Mouse (Mus musculus) hindbrain, postnatal 0 days (tissue): ENCODE results near the gene Psmb11. TPM values are rescaled to one million over a fixed set of nuclear protein-coding genes. Genes with fewer than 3 reads are reported as not detected.
A peak's percentile ranks its signal among the peaks of the same experiment; 100 is the strongest.

Experiments
- ATAC-seq: fragments of 200-750 bp; cut with Nextera tagmentation; 2 replicates; pipeline ENCODE4 v1.8.0; 2017; ENCODE audit warnings: mild to moderate bottlenecking, moderate TSS enrichment, moderate library complexity
- DNase-seq: peaks from one replicate; pipeline ENCODE4 v3.0.0-alpha.2; 2015; ENCODE audit warnings: low spot score
- H3K27ac ChIP-seq: fragments of 300-500 bp; sonication (generic); 2 replicates; pipeline ENCODE4 v1.5.1; 2014; ENCODE audit warnings: mild to moderate bottlenecking
- H3K27me3 ChIP-seq: fragments of 300-500 bp; sonication (generic); 2 replicates; pipeline ENCODE4 v1.6.1; 2014; ENCODE audit warnings: low read length, mixed read lengths; ENCODE audit not compliant: insufficient read depth
- H3K36me3 ChIP-seq: fragments of 300-500 bp; sonication (generic); 2 replicates; pipeline ENCODE4 v1.6.1; 2014; ENCODE audit warnings: low read length, mixed read lengths; ENCODE audit not compliant: insufficient read depth
- H3K4me1 ChIP-seq: fragments of 300-500 bp; sonication (generic); 2 replicates; pipeline ENCODE4 v1.6.1; 2014; ENCODE audit warnings: antibody characterized with exemption, low read length, mixed read lengths; ENCODE audit not compliant: insufficient read depth
- H3K4me2 ChIP-seq: fragments of 300-500 bp; sonication (generic); 2 replicates; pipeline ENCODE4 v1.6.1; 2014; ENCODE audit warnings: low read depth, mild to moderate bottlenecking, low read length, moderate library complexity, mixed read lengths
- H3K4me3 ChIP-seq: fragments of 300-500 bp; sonication (generic); 2 replicates; pipeline ENCODE4 v1.5.1; 2014; ENCODE audit warnings: low read length
- H3K9ac ChIP-seq: fragments of 300-500 bp; sonication (generic); replicated peaks from 2 replicates; pipeline ENCODE4 v1.6.1; 2014; ENCODE audit warnings: mild to moderate bottlenecking, low read length, moderate library complexity, mixed read lengths
- H3K9me3 ChIP-seq: fragments of 300-500 bp; sonication (generic); 2 replicates; pipeline ENCODE4 v1.6.1; 2016; ENCODE audit warnings: low read length, mixed read lengths
- CTCF ChIP-seq: IDR thresholded peaks from 2 replicates; pipeline ENCODE4 v1.5.1; 2016; ENCODE audit warnings: antibody characterized with exemption, control low read depth, low read depth
- WGBS: fragments of 180-500 bp; shearing (Covaris S2); extraction: QIAGEN DNeasy Blood & Tissue Kit; methylation state at CpG from one replicate; pipeline ENCODE4 v1.1.7; 2014; 5-methylcytosine and 5-hydroxymethylcytosine counted together
- polyA plus RNA-seq: library from polyadenylated mRNA; unstranded; fragments of >200 nt; fragmentation: Nextera tagmentation; extraction: Ambion mirVana; gene quantifications from 2 replicates; pipeline ENCODE4 v1.2.1, GENCODE M21; 2015
- total RNA-seq: library from RNA; depleted of rRNA; stranded (reverse); fragments of >200 nt; gene quantifications from 2 replicates; pipeline ENCODE4 v1.2.3, GENCODE M21; 2014

Psmb11 gene
- total and polyA plus RNA-seq, 2 experiments from 2014 or later, result 0.05 to 0.21 TPM

- Histone ChIP-seq H3K9me3 (no peaks in the 10 kb centered on the region), H3K4me2 (no peak overlapping the region), H3K36me3 (peaks cover 15% of the 10 kb centered on the region), H3K4me3 (no peak overlapping the region), H3K27ac (no peak overlapping the region), H3K4me1 (peaks cover 6% of the 10 kb centered on the region; the same call in 1 of the 2 replicates), H3K9ac (no peak overlapping the region), H3K27me3 (no peaks in the 10 kb centered on the region)
- ATAC-seq (no peak), DNase-seq (no peak)
- WGBS, result 89% methylated on average over 16 of the region's 16 CpGs
- no peak for TF ChIP-seq CTCF
These were observed 4.9 kb upstream of the Psmb11 start for GRCm38 (mm10) chr14:54616226-54616825.

DNA sequence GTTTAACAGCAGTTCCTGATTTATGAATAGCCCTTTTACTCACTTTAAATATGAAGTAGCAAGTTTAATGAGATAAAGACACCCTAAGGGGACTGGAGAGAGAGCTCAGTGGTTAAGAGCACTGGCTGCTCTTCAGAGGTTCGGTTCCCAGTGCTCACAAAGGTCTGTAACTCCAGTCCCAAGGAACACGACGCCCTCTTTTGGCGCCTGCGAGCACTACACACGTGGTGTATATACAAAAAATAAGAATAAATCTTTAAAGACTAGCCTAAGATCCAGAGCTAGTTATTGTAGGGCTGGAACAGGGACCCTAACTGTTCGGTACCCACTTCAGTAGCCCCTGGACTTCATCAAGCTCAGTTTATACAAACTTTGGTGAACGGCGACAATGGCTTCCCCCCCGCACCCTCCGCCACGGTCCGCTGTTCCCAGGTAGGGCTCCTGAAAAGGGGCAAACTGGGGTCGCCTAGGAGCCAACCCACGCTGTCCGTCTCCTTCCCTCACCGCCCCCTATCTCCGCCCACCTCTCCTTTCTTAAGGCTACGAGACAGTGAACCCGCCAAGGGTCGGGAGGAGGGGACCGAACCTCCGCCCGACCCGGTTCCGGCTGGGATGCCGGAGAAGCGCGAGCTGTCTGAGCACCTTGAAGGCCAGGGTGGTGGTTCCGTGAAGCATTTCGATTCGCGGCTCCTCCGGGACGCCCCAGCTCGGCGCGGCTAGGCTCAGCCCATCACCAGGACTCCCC is 3.9 kb upstream of the Psmb11 start:
- Histone ChIP-seq H3K9me3 (no peaks in the 10 kb centered on the region), H3K27ac (peak overlapping the region; percentile 87), H3K36me3 (peaks cover 15% of the 10 kb centered on the region), H3K4me1 (peaks cover 6% of the 10 kb centered on the region; the same call in 1 of the 2 replicates), H3K4me2 (peak overlapping the region; percentile 78), H3K4me3 (peak overlapping the region; percentile 66), H3K27me3 (no peaks in the 10 kb centered on the region), H3K9ac (peak overlapping the region; percentile 74)
- ATAC-seq (peak; percentile 65), DNase-seq (peak; percentile 43)
- 3% methylated on average over 38 of the region's 38 CpGs for WGBS
- peak; percentile 34; the same call in 1 of the 2 replicates for TF ChIP-seq CTCF

GRCm38 (mm10) chr14:54617897-54618365 is 3.3 kb upstream of the Psmb11 start, which contains the start of gene Psmb5:
Gene Psmb5 (minus strand): TSS chr14:54618022.
- Histone ChIP-seq H3K9me3 (no peaks in the 10 kb centered on the region), H3K36me3 (peaks cover 10% of the 10 kb centered on the region), H3K27me3 (no peaks in the 10 kb centered on the region), H3K4me1 (peaks cover 6% of the 10 kb centered on the region; the same call in 1 of the 2 replicates), H3K9ac (peak within 1 kb of the TSS; percentile 74), H3K4me3 (peak within 1 kb of the TSS; percentile 66), H3K27ac (peak within 1 kb of the TSS; percentile 87), H3K4me2 (peak within 1 kb of the TSS; percentile 78)
- 2% methylated on average over 23 of the region's 25 CpGs for WGBS
- TF ChIP-seq CTCF, result no peak
- peak; percentile 95 for DNase-seq
- ATAC-seq, result peak; percentile 92

- no peak for DNase-seq
- Histone ChIP-seq H3K4me3 (no peak overlapping the region), H3K4me2 (no peak overlapping the region), H3K27me3 (no peaks in the 10 kb centered on the region), H3K4me1 (no peaks in the 10 kb centered on the region), H3K9ac (no peak overlapping the region), H3K36me3 (no peaks in the 10 kb centered on the region), H3K27ac (no peak overlapping the region), H3K9me3 (no peaks in the 10 kb centered on the region)
- no peak for TF ChIP-seq CTCF
- WGBS, result 86% methylated on average over 6 of the region's 6 CpGs
- no peak for ATAC-seq
These were observed 2.1 kb downstream of the Psmb11 start for GRCm38 (mm10) chr14:54623334-54623733.

DNA sequence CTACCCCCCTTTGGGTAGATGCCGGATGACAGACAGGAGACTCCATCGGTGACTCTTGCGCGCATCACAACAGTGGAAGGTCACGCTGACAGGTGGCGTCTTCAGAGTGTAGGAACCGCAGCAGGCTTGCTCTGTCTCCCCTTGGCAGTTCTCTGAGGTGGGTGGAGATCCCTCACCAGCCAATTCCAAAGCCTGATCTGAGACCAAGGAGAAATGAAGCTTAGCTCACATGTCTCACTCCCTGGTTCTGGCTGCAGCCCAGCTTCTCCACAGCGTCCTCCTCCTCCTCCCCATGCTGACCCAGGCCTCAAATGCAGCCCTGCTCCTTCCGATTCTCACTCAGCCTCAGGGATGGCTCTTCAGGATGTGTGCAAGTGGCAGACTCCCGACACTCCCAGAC is 3.7 kb downstream of the Psmb11 start:
- no peaks in the 10 kb centered on the region for H3K36me3 ChIP-seq
- DNase-seq (no peak), ATAC-seq (no peak)
- H3K4me1 ChIP-seq, result no peaks in the 10 kb centered on the region
- H3K4me3 ChIP-seq, result no peak overlapping the region
- no peak overlapping the region for H3K27ac ChIP-seq
- H3K4me2 ChIP-seq, result no peak overlapping the region
- H3K9me3 ChIP-seq, result no peaks in the 10 kb centered on the region
- H3K9ac ChIP-seq, result no peak overlapping the region
- 60% methylated on average over 10 of the region's 10 CpGs for WGBS
- no peak for TF ChIP-seq CTCF
- no peaks in the 10 kb centered on the region for H3K27me3 ChIP-seq

GRCm38 (mm10) chr14:54628103-54628502 is 6.9 kb downstream of the Psmb11 start:
- no peak for TF ChIP-seq CTCF

More at GRCm38 (mm10) chr14:54628103-54628502, 6.9 kb downstream of the Psmb11 start:
- H3K9me3 ChIP-seq, result no peaks in the 10 kb centered on the region
- no peaks in the 10 kb centered on the region for H3K27me3 ChIP-seq
- WGBS, result 86% methylated on average over 5 of the region's 5 CpGs
- DNase-seq (no peak), ATAC-seq (no peak)
- no peak overlapping the region for H3K27ac ChIP-seq
- H3K4me2 ChIP-seq, result no peak overlapping the region
- H3K9ac ChIP-seq, result no peak overlapping the region
- no peaks in the 10 kb centered on the region; the same call in 1 of the 2 replicates for H3K4me1 ChIP-seq
- no peak overlapping the region for H3K4me3 ChIP-seq
- H3K36me3 ChIP-seq, result 0 out of 2 replicates have a peak, but pooled peaks cover 12% of the 10 kb centered on the region
